Mouse (Mus musculus) forebrain, embryonic 11.5 days (tissue): Measurements from ENCODE around the gene Sec24a. TPM values are rescaled to one million over a fixed set of nuclear protein-coding genes. Genes with fewer than 3 reads are reported as not detected.
A peak's percentile ranks its signal among the peaks of the same experiment; 100 is the strongest.
"Not testable (repeated sequence)": the region's sequence is repeated elsewhere in the genome, so short reads cannot be mapped to it uniquely, and the experiment has no call there.

Experiments used
- ATAC-seq: fragments of 200-750 bp; cut with Nextera tagmentation; replicated peaks from 2 replicates; pipeline ENCODE4 v1.8.0; 2017; ENCODE audit warnings: moderate TSS enrichment; ENCODE audit not compliant: low FRiP score
- DNase-seq: peaks from one replicate; pipeline ENCODE4 v3.0.0-alpha.2; 2017; ENCODE audit warnings: low spot score
- H3K27ac ChIP-seq: fragments of 300-500 bp; sonication (generic); 2 replicates; pipeline ENCODE4 v1.5.1; 2014; ENCODE audit warnings: low read depth, low read length
- H3K27me3 ChIP-seq: fragments of 300-500 bp; sonication (generic); 2 replicates; pipeline ENCODE4 v1.6.1; 2014; ENCODE audit warnings: mild to moderate bottlenecking, low read length, mixed read lengths; ENCODE audit not compliant: control insufficient read depth, insufficient read depth
- H3K36me3 ChIP-seq: fragments of 300-500 bp; sonication (generic); 2 replicates; pipeline ENCODE4 v1.6.1; 2014; ENCODE audit warnings: mild to moderate bottlenecking, low read length, moderate library complexity, mixed read lengths; ENCODE audit not compliant: control insufficient read depth, insufficient read depth
- H3K4me1 ChIP-seq: fragments of 300-500 bp; sonication (generic); replicated peaks from 2 replicates; pipeline ENCODE4 v1.6.1; 2014; ENCODE audit warnings: low read length, mixed read lengths; ENCODE audit not compliant: control insufficient read depth, insufficient read depth
- H3K4me2 ChIP-seq: fragments of 300-500 bp; sonication (generic); 2 replicates; pipeline ENCODE4 v1.6.1; 2014; ENCODE audit warnings: low read depth, mild to moderate bottlenecking, low read length, moderate library complexity, mixed read lengths; ENCODE audit not compliant: severe bottlenecking
- H3K4me3 ChIP-seq: fragments of 300-500 bp; sonication (generic); 2 replicates; pipeline ENCODE4 v1.5.1; 2014; ENCODE audit warnings: low read depth, low read length
- H3K9ac ChIP-seq: fragments of 300-500 bp; sonication (generic); 2 replicates; pipeline ENCODE4 v1.6.1; 2014; ENCODE audit warnings: low read length
- H3K9me3 ChIP-seq: fragments of 300-500 bp; sonication (generic); 2 replicates; pipeline ENCODE4 v1.6.1; 2016; ENCODE audit warnings: low read length, mixed read lengths; ENCODE audit not compliant: control insufficient read depth
- WGBS: fragments of 180-500 bp; shearing (Covaris S2); extraction: QIAGEN DNeasy Blood & Tissue Kit; methylation state at CpG from one replicate; pipeline ENCODE4 v1.1.7; 2014; 5-methylcytosine and 5-hydroxymethylcytosine counted together
- polyA plus RNA-seq: library from polyadenylated mRNA; unstranded; fragments of >200 nt; fragmentation: Nextera tagmentation; extraction: Ambion mirVana; gene quantifications from 2 replicates; pipeline ENCODE4 v1.2.1, GENCODE M21; 2014

Gene Sec24a
- polyA plus RNA-seq, 1 experiment from 2014 or later = 18.5 TPM

GRCm38 (mm10) chr11:51767579-51768220, 4.3 kb upstream of the Sec24a start:
- no peak for DNase-seq
- no peak for ATAC-seq
- WGBS = 82% methylated on average over 8 of the region's 8 CpGs

GRCm38 (mm10) chr11:51764816-51765215, 1.4 kb upstream of the Sec24a start:
- Histone ChIP-seq H3K36me3 (no peaks in the 10 kb centered on the region), H3K27ac (no peak overlapping the region), H3K9ac (no peak overlapping the region), H3K4me2 (no peak overlapping the region), H3K4me1 (peaks cover 2% of the 10 kb centered on the region; the same call in 1 of the 2 replicates), H3K9me3 (no peaks in the 10 kb centered on the region), H3K4me3 (no peak overlapping the region), H3K27me3 (no peaks in the 10 kb centered on the region)
- 86% methylated on average over 4 of the region's 4 CpGs for WGBS
- no peak for ATAC-seq
- no peak for DNase-seq

More at GRCm38 (mm10) chr11:51767579-51768220, 4.3 kb upstream of the Sec24a start:
- H3K4me3 ChIP-seq = no peak overlapping the region
- H3K9ac ChIP-seq = no peak overlapping the region
- no peak overlapping the region for H3K4me2 ChIP-seq
- no peaks in the 10 kb centered on the region for H3K27me3 ChIP-seq
- no peaks in the 10 kb centered on the region for H3K36me3 ChIP-seq
- peaks cover 2% of the 10 kb centered on the region; the same call in 1 of the 2 replicates for H3K4me1 ChIP-seq
- H3K27ac ChIP-seq = no peak overlapping the region
- H3K9me3 ChIP-seq = no peaks in the 10 kb centered on the region

GRCm38 (mm10) chr11:51763955-51764354, 521 bp upstream of the Sec24a start:
- Histone ChIP-seq H3K4me3 (peak overlapping the region; percentile 86), H3K4me1 (peaks cover 2% of the 10 kb centered on the region; the same call in 1 of the 2 replicates), H3K9me3 (no peaks in the 10 kb centered on the region), H3K36me3 (no peaks in the 10 kb centered on the region), H3K4me2 (peak overlapping the region; percentile 92), H3K27ac (no peak overlapping the region), H3K27me3 (no peaks in the 10 kb centered on the region), H3K9ac (peak overlapping the region; percentile 75)
- 8% methylated on average over 13 of the region's 13 CpGs for WGBS
- DNase-seq (no peak), ATAC-seq (no peak)

- no peak for ATAC-seq
- no peak for DNase-seq
- H3K9ac ChIP-seq = no peak overlapping the region
- no peaks in the 10 kb centered on the region for H3K27me3 ChIP-seq
- H3K36me3 ChIP-seq = no peaks in the 10 kb centered on the region
- WGBS = 79% methylated on average over 5 of the region's 5 CpGs
- H3K4me1 ChIP-seq = peaks cover 5% of the 10 kb centered on the region; the same call in 1 of the 2 replicates
- no peak overlapping the region for H3K4me3 ChIP-seq
- no peak overlapping the region for H3K4me2 ChIP-seq
- no peaks in the 10 kb centered on the region for H3K9me3 ChIP-seq
- H3K27ac ChIP-seq = no peak overlapping the region
Measured at GRCm38 (mm10) chr11:51761241-51761640, 2.2 kb downstream of the Sec24a start.

- no peak for ATAC-seq
Measured at GRCm38 (mm10) chr11:51759941-51760657, 3.3 kb downstream of the Sec24a start.

DNA sequence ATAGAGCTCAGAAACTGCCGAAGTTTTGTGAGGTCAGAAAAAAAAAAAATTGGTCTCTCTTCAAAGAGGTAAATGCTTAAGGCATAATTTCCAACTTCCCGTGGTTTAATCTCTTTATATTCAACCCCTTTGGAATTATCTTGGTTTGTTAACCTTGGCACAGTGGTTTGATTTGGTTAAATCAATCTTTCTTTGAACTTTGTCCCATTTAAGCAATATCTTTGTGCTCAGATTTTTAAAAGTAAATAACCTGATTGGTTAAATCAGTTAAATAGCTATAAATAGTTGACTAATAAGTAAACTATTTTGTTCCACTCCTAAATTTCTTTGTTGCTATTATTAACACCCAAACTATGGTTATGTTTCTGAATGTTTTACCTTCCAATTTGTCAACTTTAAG, 4.2 kb downstream of the Sec24a start:
- DNase-seq (no peak), ATAC-seq (no peak)
- peaks cover 3% of the 10 kb centered on the region; the same call in 1 of the 2 replicates for H3K4me1 ChIP-seq
- 86% methylated on average over 2 of the region's 2 CpGs for WGBS
- no peaks in the 10 kb centered on the region for H3K27me3 ChIP-seq
- H3K9ac ChIP-seq = no peak overlapping the region
- H3K4me3 ChIP-seq = no peak overlapping the region
- H3K36me3 ChIP-seq = no peaks in the 10 kb centered on the region
- H3K9me3 ChIP-seq = no peaks in the 10 kb centered on the region
- no peak overlapping the region for H3K27ac ChIP-seq
- H3K4me2 ChIP-seq = no peak overlapping the region

More at GRCm38 (mm10) chr11:51759941-51760657, 3.3 kb downstream of the Sec24a start:
- Histone ChIP-seq H3K4me3 (no peak overlapping the region), H3K36me3 (no peaks in the 10 kb centered on the region), H3K27ac (no peak overlapping the region), H3K9ac (no peak overlapping the region), H3K9me3 (no peaks in the 10 kb centered on the region), H3K4me1 (peaks cover 5% of the 10 kb centered on the region; the same call in 1 of the 2 replicates), H3K4me2 (no peak overlapping the region), H3K27me3 (no peaks in the 10 kb centered on the region)
- WGBS = 88% methylated on average over 6 of the region's 6 CpGs
- DNase-seq = no peak

DNA sequence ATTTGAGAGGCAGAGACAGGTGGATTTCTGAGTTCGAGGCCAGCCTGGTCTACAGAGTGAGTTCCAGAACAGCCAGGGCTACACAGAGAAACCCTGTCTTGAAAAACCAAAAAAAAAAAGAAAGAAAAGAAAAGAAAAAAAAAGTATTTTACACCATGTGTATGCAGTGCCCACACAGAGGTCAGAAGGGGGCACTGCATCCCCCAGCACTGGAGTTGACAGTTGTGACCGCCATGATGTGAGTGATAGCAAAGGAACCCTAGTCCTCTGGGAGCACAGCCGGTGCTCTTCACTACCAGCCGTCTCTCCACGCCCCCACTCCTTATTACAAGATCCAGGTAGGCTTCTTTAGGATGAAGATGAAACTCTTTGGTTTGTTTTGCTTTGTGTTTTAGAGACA, 5.2 kb downstream of the Sec24a start:
- not testable (repeated sequence) for H3K9ac ChIP-seq, H3K27ac ChIP-seq, DNase-seq, H3K4me3 ChIP-seq, ATAC-seq, H3K9me3 ChIP-seq, H3K4me2 ChIP-seq, H3K27me3 ChIP-seq, H3K4me1 ChIP-seq, H3K36me3 ChIP-seq
- 87% methylated on average over 5 of the region's 5 CpGs for WGBS

- ATAC-seq = no peak
- 91% methylated on average over 5 of the region's 5 CpGs for WGBS
- Histone ChIP-seq H3K9me3 (no peaks in the 10 kb centered on the region), H3K36me3 (no peaks in the 10 kb centered on the region), H3K27me3 (no peaks in the 10 kb centered on the region), H3K27ac (no peak overlapping the region), H3K4me1 (peaks cover 2% of the 10 kb centered on the region; the same call in 1 of the 2 replicates), H3K4me3 (no peak overlapping the region), H3K4me2 (no peak overlapping the region), H3K9ac (no peak overlapping the region)
- no peak for DNase-seq
Measured at GRCm38 (mm10) chr11:51757625-51758024, 5.8 kb downstream of the Sec24a start.
